In genomic region chrX:99819936-99820789, GRCm38 (mm10) we compare ENCODE assay signal across 8 mouse cellular contexts. TPM values are rescaled to one million over a fixed set of nuclear protein-coding genes. Genes with fewer than 3 reads are reported as not detected.
A peak's percentile ranks its signal among the peaks of the same experiment; 100 is the strongest.
DNase-seq lines count a peak whose midpoint lies in the region; ATAC-seq and TF ChIP-seq lines count a peak whose summit lies in the region.

No protein-coding gene starts in this region.

- peak overlapping the region; percentile 85 for H3K4me3 ChIP-seq in E14TG2a.4 (replicated peaks; ENCODE audit: low read length)
- peak overlapping the region; percentile 48 for H3K4me3 ChIP-seq in embryonic facial prominence, embryonic 11.5 days (ENCODE audit: low read depth, low read length)
- peak overlapping the region; percentile 44 for H3K4me3 ChIP-seq in intestine, embryonic 14.5 days (ENCODE audit: low read depth, low read length)
- H3K4me3 ChIP-seq in midbrain, embryonic 15.5 days, result peak overlapping the region; percentile 67

- peaks cover 34% of the 10 kb centered on the region for H3K27me3 ChIP-seq in E14TG2a.4 (ENCODE audit: insufficient read depth, low read length)
- H3K27me3 ChIP-seq in embryonic facial prominence, embryonic 11.5 days (ENCODE audit: control insufficient read depth, insufficient read depth, low read length), result peaks cover 24% of the 10 kb centered on the region
- H3K27me3 ChIP-seq in intestine, embryonic 14.5 days (replicated peaks; ENCODE audit: control insufficient read depth, insufficient read depth, low read length), result peaks cover 53% of the 10 kb centered on the region
- peaks cover 4% of the 10 kb centered on the region for H3K27me3 ChIP-seq in midbrain, embryonic 15.5 days (replicated peaks)

- H3K9me3 ChIP-seq in E14TG2a.4 (ENCODE audit: low read length), result no peaks in the 10 kb centered on the region; the same call in 1 of the 2 replicates
- no peaks in the 10 kb centered on the region for H3K9me3 ChIP-seq in embryonic facial prominence, embryonic 11.5 days (replicated peaks; ENCODE audit: control insufficient read depth, low read length)
- H3K9me3 ChIP-seq in intestine, embryonic 14.5 days (ENCODE audit: control insufficient read depth, low read length), result peaks cover 4% of the 10 kb centered on the region; the same call in 1 of the 2 replicates
- no peaks in the 10 kb centered on the region for H3K9me3 ChIP-seq in midbrain, embryonic 15.5 days

- peak; percentile 65 for ATAC-seq in embryonic facial prominence, embryonic 11.5 days (replicated peaks; ENCODE audit: insufficient number of reproducible peaks, low FRiP score, low TSS enrichment, low read depth)
- ATAC-seq in intestine, embryonic 14.5 days (replicated peaks; ENCODE audit: low FRiP score, low TSS enrichment, low read depth), result peak; percentile 83
- peak; percentile 91 for ATAC-seq in midbrain, embryonic 15.5 days (replicated peaks)
- no peak for ATAC-seq in CD4-positive, CD25-positive, alpha-beta regulatory T cell, adult 4 months

- no peak overlapping the region for H3K27ac ChIP-seq in embryonic facial prominence, embryonic 11.5 days (replicated peaks; ENCODE audit: low read depth, low read length)
- no peak overlapping the region for H3K27ac ChIP-seq in intestine, embryonic 14.5 days (ENCODE audit: low read depth)
- H3K27ac ChIP-seq in midbrain, embryonic 15.5 days, result peak overlapping the region; percentile 79

- TF ChIP-seq CTCF in E14TG2a.4 (conservative IDR thresholded peaks at IDR 0.05; ENCODE audit: low read length), result no peak

- H3K4me2 ChIP-seq in embryonic facial prominence, embryonic 11.5 days (ENCODE audit: low read depth, low read length), result peak overlapping the region; percentile 75
- peak overlapping the region; percentile 53 for H3K4me2 ChIP-seq in intestine, embryonic 14.5 days (ENCODE audit: low read length)
- peak overlapping the region; percentile 68 for H3K4me2 ChIP-seq in midbrain, embryonic 15.5 days

- peak; percentile 11 for DNase-seq in WW6 (ENCODE audit: low read depth, low spot score)
- DNase-seq in embryonic facial prominence, embryonic 11.5 days (ENCODE audit: low spot score), result no peak
- DNase-seq in intestine, embryonic 14.5 days (ENCODE audit: low spot score), result peak; percentile 60
- DNase-seq in left cerebral cortex, postnatal 14 days (ENCODE audit: low spot score in 2 of 2), result peak; percentile 44 to 56
- no peak for DNase-seq in urinary bladder, postnatal 10 days (ENCODE audit: low spot score)

- intact Hi-C loops in left cerebral cortex, postnatal 14 days (cut with DNase I), result loop anchor here (5.0 kb wide), 2 partner anchors 157 to 572 kb away; partner anchors contain the start of gene Eda

- H3K9ac ChIP-seq in embryonic facial prominence, embryonic 11.5 days (replicated peaks; ENCODE audit: low read length), result no peak overlapping the region
- no peak overlapping the region for H3K9ac ChIP-seq in intestine, embryonic 14.5 days (ENCODE audit: low read length)
- peak overlapping the region; percentile 59 for H3K9ac ChIP-seq in midbrain, embryonic 15.5 days

- 21% methylated on average over 27 of the region's 105 CpGs for WGBS in embryonic facial prominence, embryonic 11.5 days
- 18% methylated on average over 38 of the region's 105 CpGs for WGBS in intestine, embryonic 14.5 days
- 28% methylated on average over 57 of the region's 105 CpGs for WGBS in midbrain, embryonic 15.5 days

- peaks cover 9% of the 10 kb centered on the region for H3K4me1 ChIP-seq in E14TG2a.4 (replicated peaks; ENCODE audit: low read depth, low read length)
- H3K4me1 ChIP-seq in embryonic facial prominence, embryonic 11.5 days (ENCODE audit: control insufficient read depth, insufficient read depth, low read length), result no peaks in the 10 kb centered on the region
- H3K4me1 ChIP-seq in intestine, embryonic 14.5 days (replicated peaks; ENCODE audit: control insufficient read depth, insufficient read depth, low read length), result no peaks in the 10 kb centered on the region
- peaks cover 3% of the 10 kb centered on the region; the same call in 1 of the 2 replicates for H3K4me1 ChIP-seq in midbrain, embryonic 15.5 days

- H3K36me3 ChIP-seq in E14TG2a.4 (ENCODE audit: insufficient read depth, low read length), result no peaks in the 10 kb centered on the region
- H3K36me3 ChIP-seq in embryonic facial prominence, embryonic 11.5 days (replicated peaks; ENCODE audit: control insufficient read depth, insufficient read depth, low read depth, low read length), result no peaks in the 10 kb centered on the region
- H3K36me3 ChIP-seq in intestine, embryonic 14.5 days (ENCODE audit: control insufficient read depth, insufficient read depth, low read length), result no peaks in the 10 kb centered on the region
- no peaks in the 10 kb centered on the region for H3K36me3 ChIP-seq in midbrain, embryonic 15.5 days (replicated peaks)

RNA-seq across cellular contexts. Expression of gene Tmem28, which starts 0.7 kb away (rescaled TPM):
- 0.29 and 0.32 TPM in 2 replicates for polyA plus RNA-seq in embryonic facial prominence, embryonic 11.5 days (2014; fragmentation: Nextera tagmentation; extraction: Ambion mirVana)
- polyA plus RNA-seq in intestine, embryonic 14.5 days (2014; fragmentation: Nextera tagmentation; extraction: Ambion mirVana), result 0.11 and 0.15 TPM in 2 replicates
- total RNA-seq in left cerebral cortex, postnatal 14 days (2021), result 10 to 100 TPM; 16.5 to 18.5 TPM
- 2.0 and 2.1 TPM in 2 replicates for polyA plus RNA-seq in midbrain, embryonic 15.5 days (2015; fragmentation: Nextera tagmentation; extraction: Ambion mirVana)
- not detected for polyA plus RNA-seq in CD4-positive, CD25-positive, alpha-beta regulatory T cell, adult 4 months (2017; shearing (Covaris generic))

Comparison
In these comparisons a context has a peak if more than half of its experiments do, and no peak if none do; other contexts are left out.
1. DNase-seq: peak in WW6 (single experiment), intestine, embryonic 14.5 days (single experiment) and left cerebral cortex, postnatal 14 days (2 of 2); none in embryonic facial prominence, embryonic 11.5 days (single experiment) and urinary bladder, postnatal 10 days (single experiment).
2. Peak in every context shown above with its lines, with median percentiles within 50 percentile points of each other: H3K4me3 ChIP-seq and H3K4me2 ChIP-seq.